In the genomic region with DNA sequence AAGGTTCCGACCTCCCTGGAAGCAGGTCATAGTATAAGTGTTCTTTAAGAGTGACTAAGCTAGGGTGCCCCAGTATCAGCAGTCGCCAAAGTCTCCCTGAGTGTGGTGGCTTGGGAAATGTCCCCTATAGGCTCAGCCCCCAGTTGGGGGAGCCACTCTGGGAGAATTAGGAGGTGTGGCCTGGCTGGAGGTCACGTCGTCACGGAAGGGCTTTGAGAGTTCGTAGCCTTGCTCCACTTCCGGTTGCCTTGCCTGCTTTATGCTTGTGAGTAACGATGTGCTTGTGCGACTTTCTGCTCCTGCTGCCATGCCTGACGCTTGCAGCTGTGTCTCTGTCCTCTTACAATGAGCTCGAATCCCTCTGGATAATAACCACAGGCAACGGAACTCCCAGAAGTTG, we compare ENCODE assay signal across 24 mouse cellular contexts. TPM values are rescaled to one million over a fixed set of nuclear protein-coding genes. Genes with fewer than 3 reads are reported as not detected.
DNase-seq lines count a peak whose midpoint lies in the region; ATAC-seq lines count a peak whose summit lies in the region.
"Had no signal": no experiment of that assay in that cellular context is flagged by ENCODE, and none has a peak within 500 bp of the region (broad histone marks: within the 10 kb centered on the region; RNA-seq: fewer than 3 reads in every experiment).

No protein-coding gene starts in this region.

- WGBS in forebrain, embryonic 13.5 days: 46% methylated on average over 12 of the region's 12 CpGs
- WGBS in forebrain, embryonic 11.5 days: 46% methylated on average over 12 of the region's 12 CpGs
- WGBS in heart, embryonic 16.5 days: 46% methylated on average over 12 of the region's 12 CpGs
- 61% methylated on average over 12 of the region's 12 CpGs for WGBS in neural tube, embryonic 11.5 days

- H3K36me3 ChIP-seq in forebrain, embryonic 13.5 days (ENCODE audit: poor library complexity, severe bottlenecking): no peaks in the 10 kb centered on the region
- no peaks in the 10 kb centered on the region for H3K36me3 ChIP-seq in forebrain, embryonic 11.5 days (ENCODE audit: control insufficient read depth, insufficient read depth, low read length)
- no peaks in the 10 kb centered on the region for H3K36me3 ChIP-seq in heart, embryonic 16.5 days (ENCODE audit: control insufficient read depth, insufficient read depth)
- H3K36me3 ChIP-seq in neural tube, embryonic 11.5 days (ENCODE audit: control insufficient read depth, insufficient read depth, low read length): no peaks in the 10 kb centered on the region
- H3K36me3 ChIP-seq: embryonic facial prominence, embryonic 15.5 days; forebrain, embryonic 10.5 days; heart, embryonic 15.5 days had no signal

- 0 out of 2 replicates have a peak overlapping the region, but pooled peaks have one; percentile 5 for H3K4me2 ChIP-seq in forebrain, embryonic 13.5 days
- no peak overlapping the region for H3K4me2 ChIP-seq in forebrain, embryonic 11.5 days (ENCODE audit: low read depth, low read length, severe bottlenecking)
- H3K4me2 ChIP-seq in heart, embryonic 16.5 days (ENCODE audit: low read depth, low read length): peak overlapping the region; percentile 16; the same call in 1 of the 2 replicates
- no peak overlapping the region for H3K4me2 ChIP-seq in neural tube, embryonic 11.5 days (ENCODE audit: low read depth)
- H3K4me2 ChIP-seq: embryonic facial prominence, embryonic 15.5 days; heart, embryonic 15.5 days; liver, embryonic 11.5 days; midbrain, embryonic 11.5 days had no signal

- no peaks in the 10 kb centered on the region for H3K9me3 ChIP-seq in forebrain, embryonic 13.5 days (replicated peaks)
- H3K9me3 ChIP-seq in forebrain, embryonic 11.5 days (ENCODE audit: control insufficient read depth, low read length): no peaks in the 10 kb centered on the region
- no peaks in the 10 kb centered on the region for H3K9me3 ChIP-seq in heart, embryonic 16.5 days (replicated peaks; ENCODE audit: control insufficient read depth, low read length)
- H3K9me3 ChIP-seq in neural tube, embryonic 11.5 days (ENCODE audit: control insufficient read depth, low read length): no peaks in the 10 kb centered on the region
- H3K9me3 ChIP-seq: embryonic facial prominence, embryonic 15.5 days; forebrain, embryonic 10.5 days; heart, embryonic 15.5 days had no signal

- intact Hi-C loops in heart, postnatal 25 days (cut with DNase I): no loop called here

- H3K9ac ChIP-seq in forebrain, embryonic 13.5 days: no peak overlapping the region
- H3K9ac ChIP-seq in forebrain, embryonic 11.5 days (ENCODE audit: low read length): no peak overlapping the region
- H3K9ac ChIP-seq in heart, embryonic 16.5 days (ENCODE audit: low read length): no peak overlapping the region
- no peak overlapping the region for H3K9ac ChIP-seq in neural tube, embryonic 11.5 days (ENCODE audit: low read length)
- H3K9ac ChIP-seq: embryonic facial prominence, embryonic 15.5 days; heart, embryonic 15.5 days had no signal

- ATAC-seq in forebrain, embryonic 13.5 days: no peak
- no peak for ATAC-seq in forebrain, embryonic 11.5 days (replicated peaks; ENCODE audit: low FRiP score)
- ATAC-seq in heart, embryonic 16.5 days (replicated peaks; ENCODE audit: extremely low read depth, insufficient read depth, low FRiP score): no peak
- ATAC-seq in neural tube, embryonic 11.5 days (ENCODE audit: insufficient read depth, low FRiP score, low TSS enrichment): no peak
- ATAC-seq: hindbrain, embryonic 16.5 days had no signal

- no peak overlapping the region for H3K4me3 ChIP-seq in forebrain, embryonic 13.5 days
- H3K4me3 ChIP-seq in forebrain, embryonic 11.5 days (ENCODE audit: low read depth, low read length): no peak overlapping the region
- H3K4me3 ChIP-seq in heart, embryonic 16.5 days (ENCODE audit: low read length): no peak overlapping the region
- no peak overlapping the region for H3K4me3 ChIP-seq in neural tube, embryonic 11.5 days (ENCODE audit: low read depth, low read length)
- H3K4me3 ChIP-seq: embryonic facial prominence, embryonic 15.5 days; forebrain, embryonic 10.5 days; heart, embryonic 15.5 days had no signal

- DNase-seq in forebrain, embryonic 11.5 days (ENCODE audit: low spot score): no peak
- no peak for DNase-seq in heart, postnatal 25 days (ENCODE audit: low spot score)
- peak; percentile 40 for DNase-seq in neural tube, embryonic 11.5 days (ENCODE audit: low spot score)
- DNase-seq in neural tube, embryonic 10.5 days (ENCODE audit: extremely low spot score, low spot score): no peak
- DNase-seq in induced T-regulatory cell, adult 2 months (ENCODE audit: low read depth): peak; percentile 6
- no peak for DNase-seq in urinary bladder, postnatal 10 days (ENCODE audit: low spot score)
- DNase-seq: adrenal gland, postnatal 36 days; cerebellum, adult 11-12 months; cerebellum, postnatal 25 days; embryo, embryonic 11 days; gastrocnemius, postnatal 10 days; kidney, adult 11 months; lung, adult 18-20 months; right cerebral cortex, postnatal 25 days; thymus, adult 2 months had no signal

- H3K27me3 ChIP-seq in forebrain, embryonic 13.5 days: no peaks in the 10 kb centered on the region
- no peaks in the 10 kb centered on the region for H3K27me3 ChIP-seq in forebrain, embryonic 11.5 days (ENCODE audit: control insufficient read depth, insufficient read depth, low read length)
- no peaks in the 10 kb centered on the region for H3K27me3 ChIP-seq in heart, embryonic 16.5 days (ENCODE audit: control insufficient read depth, insufficient read depth, low read length)
- no peaks in the 10 kb centered on the region for H3K27me3 ChIP-seq in neural tube, embryonic 11.5 days (ENCODE audit: control insufficient read depth, insufficient read depth, low read length)
- H3K27me3 ChIP-seq: embryonic facial prominence, embryonic 15.5 days; heart, embryonic 15.5 days had no signal

- H3K4me1 ChIP-seq in forebrain, embryonic 13.5 days: no peaks in the 10 kb centered on the region
- H3K4me1 ChIP-seq in forebrain, embryonic 11.5 days (replicated peaks; ENCODE audit: control insufficient read depth, insufficient read depth, low read length): no peaks in the 10 kb centered on the region
- H3K4me1 ChIP-seq in heart, embryonic 16.5 days (ENCODE audit: control insufficient read depth, insufficient read depth, low read length): peaks cover 4% of the 10 kb centered on the region; the same call in 1 of the 2 replicates
- no peaks in the 10 kb centered on the region for H3K4me1 ChIP-seq in neural tube, embryonic 11.5 days (ENCODE audit: control insufficient read depth, insufficient read depth, low read length)

- H3K27ac ChIP-seq in forebrain, embryonic 13.5 days: no peak overlapping the region
- H3K27ac ChIP-seq in forebrain, embryonic 11.5 days (ENCODE audit: low read depth, low read length): no peak overlapping the region
- no peak overlapping the region for H3K27ac ChIP-seq in heart, embryonic 16.5 days (ENCODE audit: low read length)
- H3K27ac ChIP-seq in neural tube, embryonic 11.5 days (ENCODE audit: low read depth, low read length): no peak overlapping the region
- H3K27ac ChIP-seq: embryonic facial prominence, embryonic 15.5 days; forebrain, embryonic 10.5 days; heart, embryonic 15.5 days; macrophage had no signal

RNA-seq across cellular contexts. Expression of a gene that starts 48.6 kb away (rescaled TPM):
- 6.9 and 7.6 TPM in 2 replicates for polyA plus RNA-seq in forebrain, embryonic 13.5 days (2015; fragmentation: Nextera tagmentation; extraction: Ambion mirVana)
- polyA plus RNA-seq in forebrain, embryonic 11.5 days (2014; fragmentation: Nextera tagmentation; extraction: Ambion mirVana): 7.3 and 7.7 TPM in 2 replicates
- 4.1 and 4.5 TPM in 2 replicates for polyA plus RNA-seq in heart, embryonic 16.5 days (2015; fragmentation: Nextera tagmentation; extraction: Ambion mirVana)
- total RNA-seq in heart, postnatal 25 days (2021): 10 to 100 TPM; 20.5 to 28.4 TPM
- 6.2 and 6.4 TPM in 2 replicates for polyA plus RNA-seq in neural tube, embryonic 11.5 days (2014; fragmentation: Nextera tagmentation; extraction: Ambion mirVana)

Comparison
In these comparisons a context has a peak if more than half of its experiments do, and no peak if none do; other contexts are left out.
1. H3K4me2 ChIP-seq: peak in forebrain, embryonic 13.5 days (single experiment) and heart, embryonic 16.5 days (single experiment); none in forebrain, embryonic 11.5 days (single experiment) and neural tube, embryonic 11.5 days (single experiment).
2. DNase-seq: peak in neural tube, embryonic 11.5 days (single experiment) and induced T-regulatory cell, adult 2 months (single experiment); none in forebrain, embryonic 11.5 days (single experiment), heart, postnatal 25 days (single experiment), neural tube, embryonic 10.5 days (single experiment) and urinary bladder, postnatal 10 days (single experiment).